Mouse (Mus musculus) heart, adult 11 months (tissue): ENCODE measurements around the gene Psmb4.
"Not testable (repeated sequence)": the region's sequence is repeated elsewhere in the genome, so short reads cannot be mapped to it uniquely, and the experiment has no call there.

ENCODE experiments used
- DNase-seq: peaks from one replicate; pipeline ENCODE4 v3.0.0; 2022

Gene Psmb4

GRCm38 (mm10) chr3:94886316-94887224 lies at the start of gene Psmb4:
Gene Psmb4, minus strand, starts transcription at chr3:94886961.
- peak; percentile 99 for DNase-seq

- peak; percentile 91 for DNase-seq
These were observed 49.4 kb upstream of the Psmb4 start for GRCm38 (mm10) chr3:94936147-94936546.

GRCm38 (mm10) chr3:94935332-94935731 lies 48.6 kb upstream of the Psmb4 start:
- peak; percentile 99 for DNase-seq

GRCm38 (mm10) chr3:94934564-94934963 lies 47.8 kb upstream of the Psmb4 start:
- peak; percentile 90 for DNase-seq

GRCm38 (mm10) chr3:94933604-94934003 lies 46.8 kb upstream of the Psmb4 start:
- DNase-seq: peak; percentile 92

- DNase-seq: peak; percentile 99
These were observed 46.2 kb upstream of the Psmb4 start, which contains the start of gene Selenbp1 for GRCm38 (mm10) chr3:94932809-94933564. Gene Selenbp1, plus strand, starts transcription at chr3:94933056.

GRCm38 (mm10) chr3:94932279-94932678 lies 45.5 kb upstream of the Psmb4 start:
- DNase-seq: not testable (repeated sequence)

- not testable (repeated sequence) for DNase-seq
These were observed 44.8 kb upstream of the Psmb4 start for GRCm38 (mm10) chr3:94931427-94932082.

- DNase-seq: peak; percentile 97
These were observed 43.9 kb upstream of the Psmb4 start for GRCm38 (mm10) chr3:94930386-94931266.

GRCm38 (mm10) chr3:94928979-94929378 lies 42.2 kb upstream of the Psmb4 start:
- not testable (repeated sequence) for DNase-seq

- not testable (repeated sequence) for DNase-seq
These were observed 39.6 kb upstream of the Psmb4 start for GRCm38 (mm10) chr3:94926301-94926736.

GRCm38 (mm10) chr3:94924688-94925087 lies 37.9 kb upstream of the Psmb4 start:
- no peak for DNase-seq

- DNase-seq: no peak
These were observed 35.6 kb upstream of the Psmb4 start for GRCm38 (mm10) chr3:94922333-94922732.

- DNase-seq: peak; percentile 88
These were observed 34.3 kb upstream of the Psmb4 start for GRCm38 (mm10) chr3:94921104-94921503.

- DNase-seq: peak; percentile 80
These were observed 32.1 kb upstream of the Psmb4 start for GRCm38 (mm10) chr3:94918845-94919244.

- peak; percentile 85 for DNase-seq
These were observed 31.1 kb upstream of the Psmb4 start for GRCm38 (mm10) chr3:94917816-94918361.

- peak; percentile 57 for DNase-seq
These were observed 29.4 kb upstream of the Psmb4 start for GRCm38 (mm10) chr3:94915903-94916741.

- DNase-seq: peak; percentile 79
These were observed 27.0 kb upstream of the Psmb4 start for GRCm38 (mm10) chr3:94913801-94914200.

- peak; percentile 71 for DNase-seq
These were observed 24.4 kb upstream of the Psmb4 start for GRCm38 (mm10) chr3:94911050-94911693.

- DNase-seq: peak; percentile 43
These were observed 19.7 kb upstream of the Psmb4 start for GRCm38 (mm10) chr3:94906482-94906881.
